Mouse (Mus musculus) MEL (cell line): ENCODE data around the gene Txndc12.

Experiments used
- BHLHE40 ChIP-seq: IDR thresholded peaks from 2 replicates; pipeline ENCODE4 v1.6.1; 2012; ENCODE audit warnings: low read depth, mild to moderate bottlenecking, inconsistent platforms, low read length, improper control_type of control experiment, borderline replicate concordance
- CHD1 ChIP-seq: IDR thresholded peaks from 2 replicates; pipeline ENCODE4 v1.6.1; 2012; ENCODE audit warnings: low read depth, mild to moderate bottlenecking, inconsistent platforms, low read length, improper control_type of control experiment
- CHD2 ChIP-seq: IDR thresholded peaks from 2 replicates; pipeline ENCODE4 v1.6.1; 2011; ENCODE audit warnings: low read length, improper control_type of control experiment
- CTCF ChIP-seq, 3 experiments: IDR thresholded peaks in 2 of 3; conservative IDR thresholded peaks in 1 of 3; 2 replicates each; pipeline ENCODE4 v1.5.1; 2011 to 2012; ENCODE audit warnings: low read length in 3 of 3, low read depth in 2 of 3, mild to moderate bottlenecking in 2 of 3, improper control_type of control experiment in 1 of 3, inconsistent platforms in 1 of 3, mixed read lengths in 1 of 3, moderate library complexity in 1 of 3; ENCODE audit not compliant: control insufficient read depth in 1 of 3, insufficient read depth in 1 of 3, poor library complexity in 1 of 3, severe bottlenecking in 1 of 3
- MAFK ChIP-seq: IDR thresholded peaks from 2 replicates; pipeline ENCODE4 v1.6.1; 2011; ENCODE audit warnings: low read depth, mild to moderate bottlenecking, low read length, improper control_type of control experiment, borderline replicate concordance
- POLR2A ChIP-seq, 2 experiments: IDR thresholded peaks; 2 replicates each; pipeline ENCODE4 v1.6.1; 2011 to 2012; ENCODE audit warnings: low read length in 2 of 2, mild to moderate bottlenecking in 2 of 2, control low read depth in 1 of 2, improper control_type of control experiment in 1 of 2, low read depth in 1 of 2, moderate library complexity in 1 of 2; ENCODE audit not compliant: control insufficient read depth in 1 of 2, insufficient read depth in 1 of 2, poor library complexity in 1 of 2
- POLR2AphosphoS2 ChIP-seq: IDR thresholded peaks from 2 replicates; pipeline ENCODE4 v1.6.1; 2011; ENCODE audit warnings: low read length, improper control_type of control experiment
- RAD21 ChIP-seq: IDR thresholded peaks from 2 replicates; pipeline ENCODE4 v1.6.1; 2011; ENCODE audit warnings: mild to moderate bottlenecking, low read depth, low read length, improper control_type of control experiment
- SIN3A ChIP-seq: IDR thresholded peaks from 2 replicates; pipeline ENCODE4 v1.6.1; 2012; ENCODE audit warnings: low read length, improper control_type of control experiment, inconsistent platforms
- SMC3 ChIP-seq: IDR thresholded peaks from 2 replicates; pipeline ENCODE4 v1.6.1; 2011; ENCODE audit warnings: low read depth, low read length, improper control_type of control experiment
- TBP ChIP-seq: IDR thresholded peaks from 2 replicates; pipeline ENCODE4 v1.8.0; 2011; ENCODE audit warnings: low read depth, low read length, improper control_type of control experiment
- USF2 ChIP-seq, 2 experiments: IDR thresholded peaks; 2 replicates each; pipeline ENCODE4 v1.6.1; 2011 to 2012; ENCODE audit warnings: improper control_type of control experiment in 2 of 2, low read length in 2 of 2, borderline replicate concordance in 1 of 2, inconsistent platforms in 1 of 2, low read depth in 1 of 2, mild to moderate bottlenecking in 1 of 2; ENCODE audit not compliant: insufficient read depth in 1 of 2
- ZC3H11A ChIP-seq: IDR thresholded peaks from 2 replicates; pipeline ENCODE4 v1.6.1; 2012; ENCODE audit warnings: low read depth, mild to moderate bottlenecking, inconsistent platforms, low read length, improper control_type of control experiment
- ZKSCAN1 ChIP-seq: IDR thresholded peaks from 2 replicates; pipeline ENCODE4 v1.6.1; 2012; ENCODE audit warnings: low read depth, mild to moderate bottlenecking, inconsistent platforms, low read length, improper control_type of control experiment, moderate library complexity

- TF ChIP-seq ZKSCAN1 (no peak), SMC3 (no peak), POLR2A (IDR thresholded peaks at IDR 0.05; ENCODE audit: control insufficient read depth in 1 of 2, insufficient read depth in 1 of 2, low read depth in 1 of 2, low read length in 2 of 2, poor library complexity in 1 of 2) (peak; percentile 63 to 85), CTCF (IDR thresholded peaks at IDR 0.05 in 2 of 3, conservative IDR thresholded peaks at IDR 0.05 in 1 of 3; ENCODE audit: control insufficient read depth in 1 of 3, insufficient read depth in 1 of 3, low read depth in 2 of 3, low read length in 3 of 3, poor library complexity in 1 of 3, severe bottlenecking in 1 of 3) (no peak), POLR2AphosphoS2 (peak; percentile 94), CHD1 (no peak), BHLHE40 (no peak), USF2 (IDR thresholded peaks at IDR 0.05; ENCODE audit: borderline replicate concordance in 1 of 2, insufficient read depth in 1 of 2, low read depth in 1 of 2, low read length in 2 of 2) (no peak), RAD21 (no peak), SIN3A (peak; percentile 86), ZC3H11A (no peak), MAFK (no peak), CHD2 (no peak), TBP (peak; percentile 96)
Observed at GRCm38 (mm10) chr4:108834115-108834970, at the start of gene Txndc12.
